Mouse (Mus musculus): ENCODE data around the gene Hck.

DNA sequence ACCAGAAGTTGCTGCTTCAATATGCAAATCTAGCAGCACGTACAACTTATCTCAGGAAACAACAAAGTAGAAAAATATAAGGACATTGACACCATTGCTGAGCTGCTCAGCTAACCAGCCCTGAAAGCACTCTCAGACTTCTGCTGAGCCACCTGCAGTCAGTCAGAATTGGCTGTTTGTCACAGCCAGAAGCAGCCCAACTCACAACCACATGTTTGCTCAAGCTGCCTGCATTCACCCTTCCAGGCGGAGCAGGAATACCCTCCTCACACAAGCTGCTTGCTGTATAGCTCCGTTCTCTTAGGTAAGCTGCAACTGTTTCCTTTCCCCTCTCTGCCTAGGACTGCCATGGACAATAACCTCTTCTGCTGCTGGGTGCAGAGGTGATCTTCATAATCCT, 44.9 kb upstream of the Hck start:
- no peak for TF ChIP-seq MYOD1 (IDR thresholded peaks at IDR 0.05; ENCODE audit: control insufficient read depth in 1 of 3, insufficient read length in 2 of 3, low read depth in 2 of 3)
- no peak for TF ChIP-seq POLR2A (IDR thresholded peaks at IDR 0.05; ENCODE audit: insufficient read length, low read depth)
- TF ChIP-seq POLR2AphosphoS2 (IDR thresholded peaks at IDR 0.05; ENCODE audit: insufficient read length, low read depth), result no peak
- no peak for TF ChIP-seq USF1 (IDR thresholded peaks at IDR 0.05; ENCODE audit: low read depth)
- TF ChIP-seq TCF3 (IDR thresholded peaks at IDR 0.05; ENCODE audit: insufficient read length, low read depth), result no peak
- TF ChIP-seq MAX (IDR thresholded peaks at IDR 0.05; ENCODE audit: low read depth), result no peak

Data from myocyte (in vitro differentiated cells).